Mouse (Mus musculus) thymus, postnatal 36 days (tissue): ENCODE data around the gene Cmip.

Experiments used
- DNase-seq, 2 experiments: peaks; one replicate each; pipeline ENCODE4 v3.0.0; 2022; ENCODE audit warnings: mixed read lengths in 2 of 2

Gene Cmip

GRCm38 (mm10) chr8:117257029-117257820 lies at the start of gene Cmip:
Gene Cmip, plus strand, starts transcription at chr8:117257064.
- DNase-seq = peak; percentile 57 to 69

- DNase-seq = no peak
Observed at GRCm38 (mm10) chr8:117209150-117209549, 47.7 kb upstream of the Cmip start.

- DNase-seq = no peak
Observed at GRCm38 (mm10) chr8:117212100-117212499, 44.8 kb upstream of the Cmip start.

- DNase-seq = no peak
Observed at GRCm38 (mm10) chr8:117217724-117218123, 39.1 kb upstream of the Cmip start.

GRCm38 (mm10) chr8:117222396-117222795 lies 34.5 kb upstream of the Cmip start:
- DNase-seq = no peak

GRCm38 (mm10) chr8:117224630-117225029 lies 32.2 kb upstream of the Cmip start:
- peak; percentile 85 for DNase-seq

- DNase-seq = no peak
Observed at GRCm38 (mm10) chr8:117226306-117226705, 30.6 kb upstream of the Cmip start.

GRCm38 (mm10) chr8:117227339-117227738 lies 29.5 kb upstream of the Cmip start:
- no peak for DNase-seq

GRCm38 (mm10) chr8:117233199-117233598 lies 23.7 kb upstream of the Cmip start:
- DNase-seq = no peak

- no peak for DNase-seq
Observed at GRCm38 (mm10) chr8:117236531-117236930, 20.3 kb upstream of the Cmip start.

GRCm38 (mm10) chr8:117240326-117240725 lies 16.5 kb upstream of the Cmip start:
- no peak for DNase-seq

GRCm38 (mm10) chr8:117240841-117241494 lies 15.9 kb upstream of the Cmip start:
- DNase-seq = no peak

- DNase-seq = no peak
Observed at GRCm38 (mm10) chr8:117241848-117242247, 15.0 kb upstream of the Cmip start.

- no peak for DNase-seq
Observed at GRCm38 (mm10) chr8:117242286-117242685, 14.6 kb upstream of the Cmip start.

GRCm38 (mm10) chr8:117244601-117245000 lies 12.3 kb upstream of the Cmip start:
- DNase-seq = no peak

GRCm38 (mm10) chr8:117248341-117248740 lies 8.5 kb upstream of the Cmip start:
- peak; percentile 22 to 28 for DNase-seq

GRCm38 (mm10) chr8:117251086-117251681 lies 5.7 kb upstream of the Cmip start:
- DNase-seq = no peak

GRCm38 (mm10) chr8:117252650-117253049 lies 4.2 kb upstream of the Cmip start:
- DNase-seq = no peak

- DNase-seq = no peak
Observed at GRCm38 (mm10) chr8:117253390-117254269, 3.2 kb upstream of the Cmip start.

GRCm38 (mm10) chr8:117254496-117254895 lies 2.4 kb upstream of the Cmip start:
- no peak for DNase-seq

- DNase-seq = peak; percentile 93 to 95
Observed at GRCm38 (mm10) chr8:117256292-117256938, 449 bp upstream of the Cmip start.
